Mouse (Mus musculus) G1E (cell line): Measurements from ENCODE around the gene Gm28051. TPM values are rescaled to one million over a fixed set of nuclear protein-coding genes. Genes with fewer than 3 reads are reported as not detected.

Experiments used
- ATAC-seq: 2 replicates; pipeline ENCODE4 v1.8.0; 2016; ENCODE audit warnings: mild to moderate bottlenecking; ENCODE audit not compliant: insufficient number of reproducible peaks, poor library complexity, low FRiP score, severe bottlenecking; ENCODE audit errors: extremely low read depth
- DNase-seq: peaks from one replicate; pipeline ENCODE4 v3.0.0; 2012; ENCODE audit warnings: low spot score
- H3K27me3 ChIP-seq: 2 replicates; pipeline ENCODE4 v1.6.1; 2012; ENCODE audit warnings: mild to moderate bottlenecking, low read length, inconsistent platforms; ENCODE audit not compliant: insufficient read depth
- H3K36me3 ChIP-seq: replicated peaks from 2 replicates; pipeline ENCODE3; 2012; ENCODE audit warnings: mild to moderate bottlenecking, inconsistent platforms
- H3K4me1 ChIP-seq: 2 replicates; pipeline ENCODE4 v1.6.1; 2012; ENCODE audit warnings: low read depth, low read length, inconsistent platforms, mixed read lengths; ENCODE audit not compliant: insufficient read depth
- H3K4me3 ChIP-seq: 2 replicates; pipeline ENCODE4 v1.5.1; 2012; ENCODE audit warnings: low read depth, mild to moderate bottlenecking, inconsistent platforms, low read length, moderate library complexity, mixed read lengths
- H3K9me3 ChIP-seq: replicated peaks from 2 replicates; pipeline ENCODE4 v1.6.1; 2012; ENCODE audit warnings: inconsistent platforms
- CTCF ChIP-seq: IDR thresholded peaks from 2 replicates; pipeline ENCODE4 v1.5.1; 2012; ENCODE audit warnings: low read depth, low read length, inconsistent platforms, mixed read lengths
- GATA1 ChIP-seq: IDR thresholded peaks from 2 replicates; pipeline ENCODE4 v1.6.1; 2012; ENCODE audit warnings: borderline replicate concordance, low read length, inconsistent platforms, mixed read lengths
- GATA2 ChIP-seq: IDR thresholded peaks from 2 replicates; pipeline ENCODE4 v1.6.1; 2012; ENCODE audit warnings: low read depth, low read length, inconsistent platforms, borderline replicate concordance
- POLR2AphosphoS5 ChIP-seq: IDR thresholded peaks from 2 replicates; pipeline ENCODE4 v1.6.1; 2012; ENCODE audit warnings: low read depth, low read length, inconsistent platforms; ENCODE audit not compliant: insufficient replicate concordance
- TAL1 ChIP-seq: conservative IDR thresholded peaks from 2 replicates; pipeline ENCODE4 v1.6.1; 2012; ENCODE audit warnings: low read depth, low read length, inconsistent platforms, mixed read lengths
- polyA plus RNA-seq: library from polyadenylated mRNA; stranded (reverse); fragments of >175 nt; gene quantifications from 2 replicates; pipeline ENCODE4 v1.2.3, GENCODE M21; 2012
- total RNA-seq, 2 experiments: library from RNA; stranded (forward) in 1 of 2; stranded (reverse) in 1 of 2; fragments of 200-1000 nt in 1 of 2; fragments of >200 nt in 1 of 2; fragmentation: Nextera tagmentation in 1 of 2; gene quantifications; 2 replicates each; pipeline ENCODE4 v1.2.3; 2014 to 2017

The Gm28051 gene
- total and polyA plus RNA-seq, 3 experiments, result 6.0 TPM; not detected in 2

GRCm38 (mm10) chr12:102758936-102759335 lies 1.4 kb upstream of the Gm28051 start:
- no peak for ATAC-seq
- Histone ChIP-seq H3K27me3 (no peaks in the 10 kb centered on the region), H3K4me1 (peaks cover 42% of the 10 kb centered on the region), H3K4me3 (peak overlapping the region; percentile 86), H3K9me3 (no peaks in the 10 kb centered on the region), H3K36me3 (peaks cover 55% of the 10 kb centered on the region)
- no peak for TF ChIP-seq GATA2
- no peak for TF ChIP-seq CTCF
- TF ChIP-seq GATA1, result no peak
- TF ChIP-seq TAL1, result no peak
- no peak for TF ChIP-seq POLR2AphosphoS5
- no peak for DNase-seq

GRCm38 (mm10) chr12:102758403-102758756 lies 815 bp upstream of the Gm28051 start, which contains the start of gene Gm20604:
Gm20604 (minus strand) TSS chr12:102758672.
- H3K4me3 ChIP-seq, result peak within 1 kb of the TSS; percentile 86
- no peaks in the 10 kb centered on the region for H3K27me3 ChIP-seq
- DNase-seq, result peak; percentile 20
- TF ChIP-seq GATA2, result no peak
- H3K4me1 ChIP-seq, result peaks cover 43% of the 10 kb centered on the region
- peaks cover 53% of the 10 kb centered on the region for H3K36me3 ChIP-seq
- no peak for ATAC-seq
- no peaks in the 10 kb centered on the region for H3K9me3 ChIP-seq

DNA sequence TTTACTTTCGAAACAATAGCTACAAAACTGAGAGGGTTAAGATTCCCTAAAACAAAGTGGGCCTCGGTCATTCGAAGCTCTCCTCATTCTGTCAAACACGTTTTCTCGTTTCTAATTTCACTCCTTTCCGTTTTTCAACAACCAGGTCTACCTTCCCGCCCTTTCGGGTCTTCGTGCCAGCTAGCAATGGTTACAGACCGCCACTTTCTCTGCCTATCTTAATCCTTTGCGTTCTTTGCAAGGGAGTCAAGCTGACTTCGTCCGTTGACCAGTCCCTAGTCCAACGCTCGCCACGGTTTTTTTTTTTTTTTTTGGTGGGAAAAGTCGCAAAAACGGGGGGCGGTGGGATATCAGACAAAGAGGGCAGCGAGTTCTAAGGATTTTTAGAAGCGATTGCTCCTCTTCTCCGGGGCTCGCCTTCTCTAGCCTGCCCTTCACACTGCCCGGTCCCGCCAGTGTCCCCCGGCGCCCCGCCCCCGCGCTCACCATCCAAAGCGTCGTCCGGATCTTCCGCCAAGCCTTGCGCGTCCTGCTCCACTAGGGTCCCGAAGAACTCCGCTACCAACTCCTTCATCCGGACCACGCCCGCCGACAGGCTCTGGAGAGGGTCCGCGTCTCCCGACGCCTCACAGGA lies 393 bp downstream of the Gm28051 start:
- peaks cover 40% of the 10 kb centered on the region for H3K4me1 ChIP-seq
- no peaks in the 10 kb centered on the region for H3K9me3 ChIP-seq
- DNase-seq (peak; percentile 22), ATAC-seq (no peak)
- peaks cover 49% of the 10 kb centered on the region for H3K36me3 ChIP-seq
- peak overlapping the region; percentile 86 for H3K4me3 ChIP-seq
- no peak for TF ChIP-seq TAL1
- TF ChIP-seq GATA2, result no peak
- no peak for TF ChIP-seq CTCF
- no peak for TF ChIP-seq POLR2AphosphoS5
- H3K27me3 ChIP-seq, result no peaks in the 10 kb centered on the region

DNA sequence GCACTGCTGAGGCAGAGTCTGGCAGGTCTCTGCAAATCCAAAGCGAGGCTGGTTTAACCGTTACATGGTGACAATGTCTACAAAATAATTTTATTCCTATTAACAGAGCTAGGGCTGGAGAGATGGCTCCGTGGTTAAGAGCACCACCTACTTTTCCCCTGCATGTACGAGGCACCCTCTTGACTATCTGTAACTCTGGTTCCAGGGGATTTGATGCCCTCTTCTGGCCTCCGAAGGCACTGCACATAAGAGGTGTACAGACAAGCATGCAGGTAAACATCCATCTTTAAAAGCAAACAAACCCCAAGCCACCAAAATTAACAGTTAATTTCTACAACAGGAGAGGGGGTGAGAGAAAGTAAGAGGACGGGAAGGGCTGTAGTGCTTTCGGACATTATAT lies 1.3 kb downstream of the Gm28051 start:
- H3K4me1 ChIP-seq, result peaks cover 40% of the 10 kb centered on the region
- DNase-seq (no peak), ATAC-seq (no peak)
- H3K9me3 ChIP-seq, result no peaks in the 10 kb centered on the region
- no peak for TF ChIP-seq POLR2AphosphoS5
- TF ChIP-seq CTCF, result peak; percentile 28; the same call in 1 of the 2 replicates
- H3K4me3 ChIP-seq, result peak overlapping the region; percentile 86
- H3K27me3 ChIP-seq, result no peaks in the 10 kb centered on the region
- peaks cover 49% of the 10 kb centered on the region for H3K36me3 ChIP-seq

GRCm38 (mm10) chr12:102748256-102748655 lies 9.3 kb downstream of the Gm28051 start:
- ATAC-seq, result no peak

DNA sequence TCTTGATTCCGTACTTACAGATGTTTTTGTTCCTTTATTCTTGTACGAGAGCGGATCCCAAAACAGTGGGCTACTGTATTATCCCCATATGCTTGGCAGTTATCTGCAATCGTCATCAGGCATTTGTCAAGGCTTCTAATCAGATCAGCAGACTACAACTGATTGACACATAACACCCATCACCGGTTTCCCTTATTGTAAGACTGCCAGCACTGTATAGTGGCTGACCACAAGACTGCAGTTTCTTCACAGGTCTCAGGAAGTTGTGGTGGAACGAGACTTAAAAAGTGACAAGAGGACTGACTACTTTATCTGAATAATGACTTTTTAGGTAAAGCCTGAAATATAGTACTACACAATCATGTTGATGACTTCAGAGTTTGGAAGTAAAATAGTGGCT lies 12.7 kb downstream of the Gm28051 start:
- Histone ChIP-seq H3K4me3 (peak overlapping the region; percentile 78; the same call in 1 of the 2 replicates), H3K9me3 (no peaks in the 10 kb centered on the region), H3K27me3 (no peaks in the 10 kb centered on the region), H3K4me1 (peaks cover 56% of the 10 kb centered on the region), H3K36me3 (peaks cover 72% of the 10 kb centered on the region)
- ATAC-seq (peak; percentile 67), DNase-seq (peak; percentile 57)
- TF ChIP-seq POLR2AphosphoS5 (no peak), CTCF (no peak), GATA1 (no peak), TAL1 (no peak), GATA2 (no peak)

More at GRCm38 (mm10) chr12:102748256-102748655, 9.3 kb downstream of the Gm28051 start:
- no peaks in the 10 kb centered on the region for H3K9me3 ChIP-seq
- H3K4me3 ChIP-seq, result no peak overlapping the region
- H3K27me3 ChIP-seq, result no peaks in the 10 kb centered on the region
- no peak for DNase-seq
- peaks cover 44% of the 10 kb centered on the region for H3K4me1 ChIP-seq
- no peak for TF ChIP-seq TAL1
- no peak for TF ChIP-seq GATA2
- TF ChIP-seq CTCF, result no peak
- TF ChIP-seq GATA1, result no peak
- TF ChIP-seq POLR2AphosphoS5, result no peak
- peaks cover 66% of the 10 kb centered on the region for H3K36me3 ChIP-seq
